Mouse (Mus musculus) liver, embryonic 11.5 days (tissue): ENCODE data around the gene Clk3. TPM values are rescaled to one million over a fixed set of nuclear protein-coding genes. Genes with fewer than 3 reads are reported as not detected.
A peak's percentile ranks its signal among the peaks of the same experiment; 100 is the strongest.

ENCODE experiments used
- ATAC-seq: fragments of 200-750 bp; cut with Nextera tagmentation; replicated peaks from 2 replicates; pipeline ENCODE4 v1.8.0; 2017; ENCODE audit warnings: moderate number of reproducible peaks, mild to moderate bottlenecking, moderate TSS enrichment, moderate library complexity; ENCODE audit not compliant: low FRiP score
- DNase-seq: peaks from one replicate; pipeline ENCODE4 v3.0.0-alpha.2; 2017; ENCODE audit warnings: low spot score
- H3K27ac ChIP-seq: fragments of 300-500 bp; sonication (generic); 2 replicates; pipeline ENCODE4 v1.5.1; 2014; ENCODE audit warnings: mild to moderate bottlenecking, low read depth, low read length, control low read depth
- H3K27me3 ChIP-seq: fragments of 300-500 bp; sonication (generic); replicated peaks from 2 replicates; pipeline ENCODE4 v1.6.1; 2014; ENCODE audit warnings: low read length, mixed read lengths; ENCODE audit not compliant: control insufficient read depth, insufficient read depth
- H3K36me3 ChIP-seq: fragments of 300-500 bp; sonication (generic); 2 replicates; pipeline ENCODE4 v1.6.1; 2014; ENCODE audit warnings: mild to moderate bottlenecking, low read length, moderate library complexity, mixed read lengths; ENCODE audit not compliant: control insufficient read depth, insufficient read depth
- H3K4me1 ChIP-seq: fragments of 300-500 bp; sonication (generic); replicated peaks from 2 replicates; pipeline ENCODE4 v1.6.1; 2014; ENCODE audit warnings: low read length, mixed read lengths; ENCODE audit not compliant: control insufficient read depth, insufficient read depth
- H3K4me2 ChIP-seq: fragments of 300-500 bp; sonication (generic); 2 replicates; pipeline ENCODE4 v1.6.1; 2014; ENCODE audit warnings: mild to moderate bottlenecking, control low read depth, moderate library complexity
- H3K4me3 ChIP-seq: fragments of 300-500 bp; sonication (generic); 2 replicates; pipeline ENCODE4 v1.5.1; 2014; ENCODE audit warnings: low read depth, low read length, control low read depth
- H3K9ac ChIP-seq: fragments of 300-500 bp; sonication (generic); 2 replicates; pipeline ENCODE4 v1.6.1; 2014; ENCODE audit warnings: low read depth, low read length, control low read depth
- H3K9me3 ChIP-seq: fragments of 300-500 bp; sonication (generic); 2 replicates; pipeline ENCODE4 v1.6.1; 2016; ENCODE audit warnings: low read length, inconsistent platforms, mixed read lengths; ENCODE audit not compliant: control insufficient read depth
- WGBS: fragments of 180-500 bp; shearing (Covaris S2); extraction: QIAGEN DNeasy Blood & Tissue Kit; methylation state at CpG from one replicate; pipeline ENCODE4 v1.1.7; 2014; 5-methylcytosine and 5-hydroxymethylcytosine counted together
- polyA plus RNA-seq: library from polyadenylated mRNA; unstranded; fragments of >200 nt; fragmentation: Nextera tagmentation; extraction: Ambion mirVana; gene quantifications from 2 replicates; pipeline ENCODE4 v1.2.1, GENCODE M21; 2014

Clk3 gene
- polyA plus RNA-seq, 1 experiment from 2014 or later = 85.0 TPM

GRCm38 (mm10) chr9:57750901-57751300, 14.8 kb downstream of the Clk3 start:
- H3K9ac ChIP-seq = no peak overlapping the region
- H3K9me3 ChIP-seq = no peaks in the 10 kb centered on the region
- no peak overlapping the region for H3K27ac ChIP-seq
- no peaks in the 10 kb centered on the region for H3K27me3 ChIP-seq
- 89% methylated on average over 7 of the region's 7 CpGs for WGBS
- H3K4me1 ChIP-seq = no peaks in the 10 kb centered on the region
- H3K4me3 ChIP-seq = no peak overlapping the region
- peaks cover 91% of the 10 kb centered on the region for H3K36me3 ChIP-seq
- no peak for ATAC-seq
- H3K4me2 ChIP-seq = no peak overlapping the region
- no peak for DNase-seq

GRCm38 (mm10) chr9:57748831-57749230, 16.8 kb downstream of the Clk3 start:
- Histone ChIP-seq H3K9me3 (no peaks in the 10 kb centered on the region), H3K27ac (no peak overlapping the region), H3K4me3 (no peak overlapping the region), H3K9ac (no peak overlapping the region), H3K27me3 (no peaks in the 10 kb centered on the region), H3K4me2 (no peak overlapping the region), H3K36me3 (peaks cover 76% of the 10 kb centered on the region), H3K4me1 (no peaks in the 10 kb centered on the region)
- ATAC-seq (no peak), DNase-seq (no peak)
- WGBS = 75% methylated on average over 1 of the region's 1 CpGs

GRCm38 (mm10) chr9:57748137-57748536, 17.5 kb downstream of the Clk3 start:
- no peak overlapping the region for H3K9ac ChIP-seq
- no peak for ATAC-seq
- no peak overlapping the region for H3K4me2 ChIP-seq
- no peak overlapping the region for H3K4me3 ChIP-seq
- no peaks in the 10 kb centered on the region for H3K4me1 ChIP-seq
- H3K27ac ChIP-seq = no peak overlapping the region
- no peak for DNase-seq
- H3K9me3 ChIP-seq = no peaks in the 10 kb centered on the region
- peaks cover 69% of the 10 kb centered on the region for H3K36me3 ChIP-seq
- WGBS = 94% methylated on average over 6 of the region's 6 CpGs
- H3K27me3 ChIP-seq = no peaks in the 10 kb centered on the region

GRCm38 (mm10) chr9:57747067-57747466, 18.6 kb downstream of the Clk3 start:
- Histone ChIP-seq H3K4me1 (no peaks in the 10 kb centered on the region), H3K9ac (no peak overlapping the region), H3K4me3 (no peak overlapping the region), H3K9me3 (no peaks in the 10 kb centered on the region), H3K36me3 (peaks cover 59% of the 10 kb centered on the region), H3K27ac (no peak overlapping the region), H3K4me2 (no peak overlapping the region), H3K27me3 (no peaks in the 10 kb centered on the region)
- 53% methylated on average over 1 of the region's 1 CpGs for WGBS
- DNase-seq (no peak), ATAC-seq (no peak)

- 69% methylated on average over 3 of the region's 3 CpGs for WGBS
- ATAC-seq (no peak), DNase-seq (peak; percentile 34)
- Histone ChIP-seq H3K9ac (no peak overlapping the region), H3K36me3 (peaks cover 42% of the 10 kb centered on the region), H3K4me2 (no peak overlapping the region), H3K9me3 (no peaks in the 10 kb centered on the region), H3K4me3 (no peak overlapping the region), H3K4me1 (no peaks in the 10 kb centered on the region), H3K27me3 (no peaks in the 10 kb centered on the region), H3K27ac (no peak overlapping the region)
Measured at GRCm38 (mm10) chr9:57744462-57745091, 21.1 kb downstream of the Clk3 start.

- ATAC-seq = no peak
- WGBS = 90% methylated on average over 5 of the region's 5 CpGs
- Histone ChIP-seq H3K9me3 (no peaks in the 10 kb centered on the region), H3K27me3 (no peaks in the 10 kb centered on the region), H3K36me3 (peaks cover 9% of the 10 kb centered on the region), H3K27ac (no peak overlapping the region), H3K4me3 (no peak overlapping the region), H3K4me1 (peaks cover 2% of the 10 kb centered on the region; the same call in 1 of the 2 replicates), H3K9ac (no peak overlapping the region), H3K4me2 (no peak overlapping the region)
- DNase-seq = no peak
Measured at GRCm38 (mm10) chr9:57739863-57740262, 25.8 kb downstream of the Clk3 start.

- Histone ChIP-seq H3K36me3 (peaks cover 8% of the 10 kb centered on the region; the same call in 1 of the 2 replicates), H3K4me2 (no peak overlapping the region)
- DNase-seq = no peak
Measured at GRCm38 (mm10) chr9:57733606-57734005, 32.1 kb downstream of the Clk3 start.

GRCm38 (mm10) chr9:57728312-57728711, 37.3 kb downstream of the Clk3 start:
- Histone ChIP-seq H3K4me3 (no peak overlapping the region), H3K27ac (no peak overlapping the region), H3K9ac (no peak overlapping the region), H3K4me1 (no peaks in the 10 kb centered on the region), H3K9me3 (no peaks in the 10 kb centered on the region), H3K27me3 (no peaks in the 10 kb centered on the region), H3K36me3 (peaks cover 27% of the 10 kb centered on the region), H3K4me2 (no peak overlapping the region)
- 89% methylated on average over 1 of the region's 1 CpGs for WGBS
- no peak for DNase-seq
- no peak for ATAC-seq

More at GRCm38 (mm10) chr9:57733606-57734005, 32.1 kb downstream of the Clk3 start:
- Histone ChIP-seq H3K9me3 (no peaks in the 10 kb centered on the region), H3K4me1 (peaks cover 2% of the 10 kb centered on the region; the same call in 1 of the 2 replicates), H3K4me3 (no peak overlapping the region), H3K9ac (no peak overlapping the region), H3K27ac (no peak overlapping the region), H3K27me3 (no peaks in the 10 kb centered on the region)
- ATAC-seq = no peak
- 93% methylated on average over 6 of the region's 6 CpGs for WGBS

- Histone ChIP-seq H3K4me2 (no peak overlapping the region), H3K4me3 (no peak overlapping the region), H3K27me3 (no peaks in the 10 kb centered on the region), H3K4me1 (no peaks in the 10 kb centered on the region), H3K27ac (no peak overlapping the region), H3K9me3 (no peaks in the 10 kb centered on the region), H3K36me3 (peaks cover 32% of the 10 kb centered on the region), H3K9ac (no peak overlapping the region)
- ATAC-seq (no peak), DNase-seq (no peak)
- WGBS = 88% methylated on average over 3 of the region's 3 CpGs
Measured at GRCm38 (mm10) chr9:57724701-57725100, 41.0 kb downstream of the Clk3 start.
